Mouse (Mus musculus) mesoderm, embryonic 11.5 days (tissue): ENCODE results near the gene Cnst.
"Not testable (repeated sequence)": the region's sequence is repeated elsewhere in the genome, so short reads cannot be mapped to it uniquely, and the experiment has no call there.

Experiments
- DNase-seq: peaks from one replicate; pipeline ENCODE4 v3.0.0-alpha.2; 2012; ENCODE audit warnings: low read depth, low spot score

Cnst gene

GRCm38 (mm10) chr1:179644151-179644550, 98.0 kb downstream of the Cnst start:
- DNase-seq, result no peak

DNA sequence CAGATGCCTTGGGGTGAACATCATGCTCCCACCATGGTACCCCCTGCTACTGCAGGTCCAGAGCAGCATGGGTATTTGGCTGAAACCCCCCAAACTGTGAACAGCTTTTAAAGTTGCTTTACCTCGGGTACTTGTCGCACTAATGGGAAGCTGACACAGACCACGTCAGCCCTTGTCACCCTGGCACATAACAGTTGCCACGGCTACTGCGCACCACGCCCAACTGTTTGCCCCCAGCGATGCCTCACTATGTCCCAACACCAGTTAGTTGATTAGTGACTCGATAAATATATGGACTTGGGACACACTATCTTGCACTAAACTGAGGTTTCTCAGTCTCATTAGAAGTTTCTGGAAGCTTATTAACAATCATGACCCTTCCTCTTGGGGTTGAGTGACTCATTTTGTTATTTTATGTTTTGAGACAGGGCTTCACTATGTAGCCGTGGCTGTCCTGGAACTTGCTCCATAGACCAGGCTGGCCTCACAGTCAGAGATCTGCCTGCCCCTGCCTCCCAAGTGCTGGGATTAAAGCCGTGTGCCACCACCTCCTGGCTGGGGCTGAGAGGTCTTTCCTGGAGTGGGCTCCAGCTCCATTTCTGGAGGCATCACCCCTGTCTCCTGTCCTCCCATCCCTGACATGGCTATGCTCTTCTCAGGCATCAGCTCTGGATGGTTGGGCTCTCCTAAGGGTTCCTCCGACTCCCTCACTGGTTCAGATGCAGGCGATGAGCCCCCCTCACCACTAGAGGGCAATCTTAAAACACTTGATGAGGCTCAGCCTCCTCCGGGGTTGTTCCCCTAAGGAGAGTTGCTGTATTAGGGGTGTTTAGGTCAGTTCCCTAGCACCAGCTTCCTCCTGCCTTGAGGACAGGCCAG, 99.2 kb downstream of the Cnst start:
- DNase-seq, result peak; percentile 83

DNA sequence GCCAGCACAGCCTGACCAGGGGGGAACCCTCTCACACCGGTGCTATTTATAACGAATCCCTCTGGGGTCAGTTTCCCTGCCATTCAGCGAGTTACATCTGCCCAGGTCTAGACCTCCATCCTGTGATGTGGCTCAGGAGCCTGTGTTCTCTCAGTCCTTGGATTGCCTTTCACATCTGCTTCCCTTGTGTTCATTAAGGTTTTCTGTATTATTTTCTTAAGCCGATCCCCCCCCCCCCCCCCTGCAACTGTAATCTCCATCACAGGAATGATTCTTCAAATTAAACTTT, 99.8 kb downstream of the Cnst start:
- DNase-seq, result no peak

DNA sequence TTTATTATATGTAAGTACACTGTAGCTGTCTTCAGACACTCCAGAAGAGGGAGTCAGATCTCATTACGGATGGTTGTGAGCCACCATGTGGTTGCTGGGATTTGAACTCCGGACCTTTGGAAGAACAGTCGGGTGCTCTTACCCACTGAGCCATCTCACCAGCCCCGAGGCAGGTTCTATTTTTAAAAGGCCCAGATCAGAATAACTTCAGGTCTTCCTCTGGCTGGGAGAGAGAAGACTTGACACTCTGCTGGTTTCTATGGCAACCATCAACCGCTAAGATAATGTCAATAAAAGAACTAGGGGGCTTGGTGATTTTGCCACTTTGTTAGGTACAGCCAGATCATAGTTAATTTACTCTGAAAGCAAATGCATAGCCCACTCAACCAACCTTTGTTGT, 102.5 kb downstream of the Cnst start:
- DNase-seq, result not testable (repeated sequence)

- no peak for DNase-seq
Observed at GRCm38 (mm10) chr1:179649324-179649723, 103.2 kb downstream of the Cnst start.

GRCm38 (mm10) chr1:179650284-179650683, 104.1 kb downstream of the Cnst start:
- no peak for DNase-seq

GRCm38 (mm10) chr1:179651224-179651623, 105.1 kb downstream of the Cnst start:
- no peak for DNase-seq

- no peak for DNase-seq
Observed at GRCm38 (mm10) chr1:179663065-179663464, 116.9 kb downstream of the Cnst start.

DNA sequence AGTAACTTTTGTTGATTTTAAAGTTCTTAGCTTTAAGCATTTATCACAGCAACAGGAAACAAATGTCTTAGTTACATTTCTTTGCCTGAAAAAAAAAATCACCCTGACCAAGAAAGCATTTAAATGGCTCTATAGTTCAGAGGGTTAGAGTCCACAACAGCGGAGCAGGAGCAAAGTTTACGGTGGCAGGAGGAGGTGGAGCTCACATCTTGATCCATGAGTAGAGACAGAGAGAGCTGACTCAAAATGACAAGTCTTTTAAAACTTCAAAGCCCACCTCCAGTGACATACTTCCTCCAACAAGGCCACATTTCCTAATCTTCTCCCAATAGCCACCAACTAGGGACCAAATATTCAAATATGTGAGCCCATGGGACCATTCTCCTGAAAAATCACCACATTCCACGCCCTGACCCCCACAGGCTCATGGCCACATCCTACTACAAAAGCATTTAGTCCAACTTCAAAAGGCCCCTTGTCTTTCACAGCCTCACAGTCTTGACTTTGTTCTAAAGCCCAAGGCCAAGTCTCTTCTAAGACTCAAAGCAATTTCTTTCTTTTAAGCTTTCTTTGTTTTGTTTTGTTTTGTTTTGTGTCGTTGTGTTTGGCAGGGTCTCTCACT, 118.2 kb downstream of the Cnst start:
- no peak for DNase-seq

DNA sequence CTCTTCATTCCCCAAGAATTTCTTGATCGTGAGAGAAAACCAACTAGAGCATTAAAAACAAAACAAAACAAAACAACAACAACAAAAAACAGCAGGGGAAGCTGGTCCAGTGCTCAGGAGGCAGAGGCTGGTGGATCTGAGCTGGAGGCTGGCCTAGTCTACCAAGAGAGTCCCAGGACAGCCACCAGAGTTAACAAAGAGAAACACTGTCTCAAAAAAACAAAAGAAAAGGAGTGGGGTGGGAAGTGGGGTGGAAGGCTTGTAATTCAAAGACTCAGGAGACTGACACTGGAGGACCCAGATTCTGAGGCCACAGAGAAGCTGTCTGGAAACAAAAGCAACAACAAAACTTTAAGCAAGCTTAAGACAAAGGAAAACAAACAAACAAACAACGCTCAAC, 120.8 kb downstream of the Cnst start:
- DNase-seq, result no peak

- peak; percentile 13 for DNase-seq
Observed at GRCm38 (mm10) chr1:179667450-179667849, 121.3 kb downstream of the Cnst start.

DNA sequence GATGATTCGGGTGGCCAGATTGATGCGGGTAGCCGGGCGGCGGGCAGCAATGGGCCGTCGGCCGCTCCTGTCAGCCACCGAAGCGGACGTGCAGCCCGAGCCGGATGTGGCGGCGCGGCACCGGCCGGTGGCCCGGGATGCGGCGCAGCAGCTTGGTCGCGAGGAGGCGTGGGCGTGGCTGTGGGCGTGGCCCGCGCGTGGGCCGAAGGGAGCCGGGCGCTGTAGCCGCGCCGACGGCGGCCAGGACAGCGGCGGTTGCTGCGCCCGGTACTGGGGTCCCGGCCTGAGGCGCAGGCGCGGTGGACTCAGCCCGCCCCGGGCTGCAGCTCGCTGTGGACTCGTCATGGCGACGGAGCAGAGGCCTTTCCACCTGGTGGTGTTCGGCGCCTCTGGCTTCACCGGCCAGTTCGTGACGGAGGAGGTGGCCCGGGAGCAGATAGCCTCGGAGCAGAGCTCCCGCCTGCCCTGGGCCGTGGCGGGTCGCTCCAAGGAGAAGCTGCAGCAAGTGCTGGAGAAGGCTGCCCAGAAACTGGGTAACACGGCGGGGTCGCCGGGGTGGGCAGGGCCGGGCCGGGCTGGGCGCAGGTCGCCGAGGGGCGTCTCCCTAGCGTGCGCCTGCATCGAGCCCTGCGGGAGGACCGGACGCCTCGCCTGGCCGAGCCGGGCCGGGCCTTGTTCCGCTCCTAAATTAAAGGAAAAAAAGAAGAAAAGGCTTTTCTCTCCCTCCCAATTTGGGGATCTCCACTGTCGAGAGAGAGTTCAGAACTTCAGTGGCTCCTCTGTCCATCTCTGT, 122.0 kb downstream of the Cnst start, which contains the start of gene Sccpdh:
Gene Sccpdh (plus strand): TSS at position 198 of the 793 bp plus-strand sequence.
- DNase-seq, result peak; percentile 86

DNA sequence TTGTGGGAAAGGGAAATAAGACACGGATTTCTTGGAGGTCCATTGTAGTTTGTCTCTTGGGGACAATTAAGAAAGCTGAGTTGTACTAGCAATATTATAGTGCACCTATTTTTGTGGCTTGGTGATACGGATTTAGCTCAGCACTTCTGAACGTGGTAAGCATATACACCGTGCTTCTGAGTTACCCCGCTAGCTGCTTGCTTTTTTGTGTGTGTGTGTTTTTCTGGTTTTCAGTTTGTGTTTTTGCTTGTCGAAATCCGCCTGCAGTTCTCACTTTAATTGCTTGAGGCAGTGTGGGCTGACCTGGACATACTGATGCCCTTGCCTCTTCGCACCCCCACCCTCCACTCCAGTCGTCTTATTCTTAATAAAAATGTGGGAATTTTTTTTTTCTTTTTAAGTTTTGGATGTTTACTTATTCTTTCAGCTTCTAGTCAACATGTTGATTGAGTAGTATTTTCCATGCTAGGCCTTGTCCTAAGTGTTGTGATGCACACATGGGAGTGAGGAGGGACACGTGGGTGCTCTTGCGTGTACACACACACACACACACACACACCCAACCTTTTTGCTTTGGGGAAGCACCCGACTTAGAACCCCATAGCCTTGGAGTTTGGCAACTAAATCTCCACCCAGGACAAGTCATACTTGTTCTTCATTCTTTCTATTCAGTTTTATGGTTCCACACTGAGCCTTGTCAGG, 122.8 kb downstream of the Cnst start:
- DNase-seq, result peak; percentile 13

GRCm38 (mm10) chr1:179674355-179674754, 128.2 kb downstream of the Cnst start:
- DNase-seq, result no peak

GRCm38 (mm10) chr1:179677031-179677430, 130.9 kb downstream of the Cnst start:
- no peak for DNase-seq
